Mouse (Mus musculus): Measurements from ENCODE around the gene Gpr152.

GRCm38 (mm10) chr19:4154437-4155222 is 15.0 kb downstream of the Gpr152 start:
- TF ChIP-seq CTCF (IDR thresholded peaks at IDR 0.05; ENCODE audit: extremely low read depth, insufficient read length, insufficient replicate concordance, low read depth, low read length) (no peak), POLR2A (IDR thresholded peaks at IDR 0.05; ENCODE audit: low read depth, low read length) (peak; percentile 54; the same call in 1 of the 2 replicates)

Measured in small intestine, adult 2 months (tissue).